Mouse (Mus musculus) liver, embryonic 14.5 days (tissue): ENCODE measurements around the gene Tom1l2. TPM values are rescaled to one million over a fixed set of nuclear protein-coding genes. Genes with fewer than 3 reads are reported as not detected.

Source experiments
- ATAC-seq: fragments of 200-750 bp; cut with Nextera tagmentation; 2 replicates; pipeline ENCODE4 v1.8.0; 2017; ENCODE audit warnings: moderate number of reproducible peaks, mild to moderate bottlenecking, moderate library complexity; ENCODE audit not compliant: insufficient read depth
- DNase-seq, 3 experiments: peaks; one replicate each; pipeline ENCODE4 v3.0.0-alpha.2; 2012 to 2013; ENCODE audit warnings: low read depth in 3 of 3, low spot score in 3 of 3
- H3K27ac ChIP-seq: fragments of 300-500 bp; sonication (generic); 2 replicates; pipeline ENCODE4 v1.5.1; 2014; ENCODE audit warnings: moderate library complexity, mild to moderate bottlenecking, control low read depth, inconsistent platforms
- H3K27me3 ChIP-seq: fragments of 300-500 bp; sonication (generic); 2 replicates; pipeline ENCODE4 v1.6.1; 2014; ENCODE audit warnings: mild to moderate bottlenecking, low read length, moderate library complexity; ENCODE audit not compliant: control insufficient read depth, insufficient read depth
- H3K36me3 ChIP-seq: fragments of 300-500 bp; sonication (generic); replicated peaks from 2 replicates; pipeline ENCODE4 v1.6.1; 2014; ENCODE audit warnings: low read depth; ENCODE audit not compliant: control insufficient read depth, insufficient read depth
- H3K4me1 ChIP-seq, 2 experiments: fragments of 200-500 bp in 1 of 2; fragments of 300-500 bp in 1 of 2; sonication (generic) in 1 of 2; replicated peaks; 2 replicates each; pipeline ENCODE4 v1.6.1; 2012 to 2014; ENCODE audit warnings: antibody characterized with exemption in 1 of 2, inconsistent platforms in 1 of 2, low read length in 1 of 2; ENCODE audit not compliant: control insufficient read depth in 2 of 2, insufficient read depth in 2 of 2
- H3K4me2 ChIP-seq: fragments of 300-500 bp; sonication (generic); 2 replicates; pipeline ENCODE4 v1.6.1; 2014; ENCODE audit warnings: low read depth, mild to moderate bottlenecking, control low read depth, moderate library complexity
- H3K4me3 ChIP-seq, 2 experiments: fragments of 200-500 bp in 1 of 2; fragments of 300-500 bp in 1 of 2; sonication (generic) in 1 of 2; 2 replicates each; pipeline ENCODE4 v1.5.1; 2012 to 2014; ENCODE audit warnings: low read depth in 2 of 2, low read length in 2 of 2, mild to moderate bottlenecking in 2 of 2, control low read depth in 1 of 2, inconsistent platforms in 1 of 2, moderate library complexity in 1 of 2; ENCODE audit not compliant: insufficient read depth in 1 of 2
- H3K9ac ChIP-seq: fragments of 300-500 bp; sonication (generic); replicated peaks from 2 replicates; pipeline ENCODE4 v1.6.1; 2014; ENCODE audit warnings: mild to moderate bottlenecking, control low read depth, moderate library complexity
- H3K9me3 ChIP-seq: fragments of 300-500 bp; sonication (generic); 2 replicates; pipeline ENCODE4 v1.6.1; 2016; ENCODE audit warnings: low read length, mixed read lengths; ENCODE audit not compliant: control insufficient read depth
- CTCF ChIP-seq: IDR thresholded peaks from 2 replicates; pipeline ENCODE4 v1.5.1; 2016; ENCODE audit warnings: antibody characterized with exemption, low read depth, control low read depth
- EP300 ChIP-seq: IDR thresholded peaks from 2 replicates; pipeline ENCODE4 v1.6.1; 2016; ENCODE audit warnings: antibody characterized with exemption, low read depth
- WGBS: fragments of 180-500 bp; shearing (Covaris S2); extraction: QIAGEN DNeasy Blood & Tissue Kit; methylation state at CpG from one replicate; pipeline ENCODE4 v1.1.7; 2014; ENCODE audit not compliant: insufficient replicate concordance; 5-methylcytosine and 5-hydroxymethylcytosine counted together
- polyA plus RNA-seq, 2 experiments: library from polyadenylated mRNA; depleted of rRNA in 1 of 2; stranded (reverse) in 1 of 2; unstranded in 1 of 2; fragments of >200 nt; fragmentation: Nextera tagmentation in 1 of 2; extraction: Ambion mirVana in 1 of 2; gene quantifications; 2 replicates each; pipeline versions ENCODE4 v1.2.1 to v1.2.3; 2012 to 2014

Tom1l2 gene
- polyA plus RNA-seq, 2 experiments = 2.4 to 4.9 TPM

DNA sequence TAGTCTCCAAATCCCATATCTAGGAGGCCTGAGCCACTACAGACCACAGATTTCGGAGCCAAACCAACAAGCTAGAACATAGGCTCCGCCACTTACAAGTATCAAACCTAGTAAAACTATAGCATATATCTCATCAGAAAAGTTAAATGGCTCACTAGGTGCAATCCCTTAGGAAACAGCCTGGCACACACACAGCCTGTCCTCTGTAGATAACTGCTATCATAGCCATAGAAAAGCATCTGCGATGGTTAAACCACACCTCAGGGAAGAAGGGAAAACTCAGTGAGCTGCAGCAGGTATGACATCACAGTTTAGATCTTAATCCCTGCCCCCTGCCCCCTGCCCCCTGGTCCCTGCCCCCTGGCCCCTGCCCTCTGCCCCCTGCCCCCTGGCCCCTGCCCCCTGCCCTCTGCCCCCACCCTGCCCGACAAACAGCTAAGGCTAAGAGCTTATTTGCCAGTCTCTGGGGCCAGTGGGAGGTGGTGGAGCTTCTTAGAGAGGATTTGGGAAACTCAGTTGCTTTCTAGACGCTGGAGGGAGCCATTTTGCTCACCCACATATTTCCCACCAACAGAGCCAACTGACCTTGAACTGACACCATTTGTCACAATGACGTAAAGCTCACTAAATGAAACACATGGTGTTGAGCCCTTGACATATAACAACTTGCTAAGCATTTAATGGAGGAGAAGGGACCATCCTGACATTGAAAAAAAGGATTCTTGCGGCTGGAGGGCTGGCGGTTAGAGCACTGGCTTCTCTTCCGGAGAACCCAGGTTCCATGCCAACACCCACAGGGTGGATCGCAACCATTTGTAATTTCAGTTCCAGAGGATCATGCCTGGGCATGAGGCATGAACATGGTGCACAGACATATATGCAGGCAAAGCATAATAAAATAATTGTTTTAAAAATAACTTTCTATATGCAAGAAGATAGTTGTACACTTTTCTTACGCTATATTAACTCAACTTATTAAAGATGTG lies 72.0 kb downstream of the Tom1l2 start:
- peak; percentile 88 for TF ChIP-seq EP300
- no peak for TF ChIP-seq CTCF
- ATAC-seq (peak; percentile 93), DNase-seq (peak; percentile 64 to 74 (median 66))
- H3K9me3 ChIP-seq = no peaks in the 10 kb centered on the region
- peaks cover 21 to 23% of the 10 kb centered on the region in 2 experiments for H3K4me1 ChIP-seq
- no peak overlapping the region for H3K4me3 ChIP-seq
- H3K27me3 ChIP-seq = no peaks in the 10 kb centered on the region
- WGBS = 61% methylated on average over 11 of the region's 11 CpGs
- peak overlapping the region; percentile 40 for H3K4me2 ChIP-seq
- peak overlapping the region; percentile 71 for H3K27ac ChIP-seq
- H3K36me3 ChIP-seq = no peaks in the 10 kb centered on the region
- H3K9ac ChIP-seq = peak overlapping the region; percentile 41; the same call in 1 of the 2 replicates

DNA sequence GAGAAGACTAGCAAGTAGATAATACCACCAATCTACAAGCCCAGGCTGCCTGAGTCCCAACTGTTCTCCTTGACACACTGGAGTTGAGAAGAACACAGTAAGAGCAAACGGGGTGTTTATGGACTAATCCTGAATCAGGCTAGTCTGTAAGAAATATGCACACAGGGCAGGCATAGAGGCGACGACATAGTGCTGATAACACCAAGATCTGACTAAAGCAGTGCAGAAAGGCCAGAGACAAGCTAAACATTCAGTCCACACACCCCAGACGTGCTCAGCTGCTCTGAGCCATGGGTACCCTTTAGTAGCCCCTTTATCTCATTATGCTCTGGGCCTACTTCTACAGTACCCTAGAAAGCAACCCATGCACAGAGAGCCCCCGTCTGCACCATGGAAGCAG lies 73.2 kb downstream of the Tom1l2 start:
- Histone ChIP-seq H3K9ac (no peak overlapping the region), H3K27me3 (no peaks in the 10 kb centered on the region), H3K4me1 (peaks cover 21 to 23% of the 10 kb centered on the region in 2 experiments), H3K4me2 (no peak overlapping the region), H3K27ac (peak overlapping the region; percentile 71), H3K36me3 (no peaks in the 10 kb centered on the region), H3K4me3 (no peak overlapping the region), H3K9me3 (no peaks in the 10 kb centered on the region)
- WGBS = 36% methylated on average over 5 of the region's 5 CpGs
- TF ChIP-seq CTCF = no peak
- peak; percentile 38 for TF ChIP-seq EP300
- ATAC-seq = peak; percentile 34
- peak in 1 of 3 experiments; percentile 23 for DNase-seq

DNA sequence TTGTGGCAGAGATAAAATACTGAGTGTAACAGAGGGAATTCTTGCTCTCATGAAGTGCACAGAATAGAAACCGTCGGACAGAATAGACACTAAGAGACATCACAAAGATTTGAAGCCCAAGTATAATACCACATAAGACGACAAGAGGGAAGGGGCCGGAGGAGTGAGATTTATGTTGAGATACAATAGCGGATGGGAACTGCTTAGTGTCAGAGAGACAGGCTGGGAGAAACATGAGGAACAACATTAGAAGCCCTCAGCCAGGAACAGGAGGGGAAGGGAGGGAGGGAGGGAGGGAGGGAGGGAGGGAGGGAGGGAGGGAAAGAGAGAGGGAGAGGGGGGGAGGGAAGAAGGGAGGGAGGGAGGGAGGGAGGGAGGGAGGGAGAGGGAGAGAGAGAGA lies 74.9 kb downstream of the Tom1l2 start:
- Histone ChIP-seq H3K4me3 (no peak overlapping the region), H3K27me3 (no peaks in the 10 kb centered on the region), H3K9me3 (no peaks in the 10 kb centered on the region), H3K27ac (no peak overlapping the region), H3K4me1 (peaks cover 21 to 23% of the 10 kb centered on the region in 2 experiments), H3K4me2 (no peak overlapping the region), H3K9ac (no peak overlapping the region), H3K36me3 (no peaks in the 10 kb centered on the region)
- no peak for ATAC-seq
- WGBS = 65% methylated on average over 5 of the region's 5 CpGs
- no peak for DNase-seq
- TF ChIP-seq EP300 (no peak), CTCF (no peak)

DNA sequence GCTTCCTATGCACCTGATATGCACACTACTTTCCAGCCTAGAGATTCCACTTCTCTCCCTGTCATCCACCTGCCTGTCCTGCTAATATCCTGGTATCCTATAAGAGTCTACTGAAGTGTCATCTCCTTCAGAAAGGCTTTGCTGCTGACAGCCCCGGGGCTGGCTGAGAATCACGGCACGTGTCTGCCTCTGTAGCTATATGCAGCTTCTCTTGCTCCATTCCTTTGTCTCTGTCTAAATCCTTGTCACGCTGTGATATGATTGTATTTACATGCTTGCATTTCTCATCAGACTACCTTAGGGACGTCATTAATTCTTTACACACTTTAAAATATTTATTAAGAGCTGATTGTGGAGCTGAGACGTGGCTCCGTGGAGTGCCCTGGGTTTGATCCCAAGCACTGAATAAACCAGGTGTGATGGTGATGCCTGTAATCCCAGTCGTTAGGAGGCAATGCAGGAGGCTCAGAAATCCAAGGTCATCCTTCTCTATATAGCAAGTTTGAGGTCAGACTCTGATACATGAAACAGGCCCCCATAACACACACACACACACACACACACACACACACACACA lies 75.5 kb downstream of the Tom1l2 start:
- Histone ChIP-seq H3K4me3 (no peak overlapping the region), H3K27ac (no peak overlapping the region), H3K36me3 (no peaks in the 10 kb centered on the region), H3K4me2 (no peak overlapping the region), H3K4me1 (peaks cover 21 to 23% of the 10 kb centered on the region in 2 experiments), H3K27me3 (no peaks in the 10 kb centered on the region), H3K9me3 (no peaks in the 10 kb centered on the region), H3K9ac (no peak overlapping the region)
- 78% methylated on average over 8 of the region's 8 CpGs for WGBS
- ATAC-seq (no peak), DNase-seq (no peak)
- TF ChIP-seq EP300 (no peak), CTCF (no peak)

DNA sequence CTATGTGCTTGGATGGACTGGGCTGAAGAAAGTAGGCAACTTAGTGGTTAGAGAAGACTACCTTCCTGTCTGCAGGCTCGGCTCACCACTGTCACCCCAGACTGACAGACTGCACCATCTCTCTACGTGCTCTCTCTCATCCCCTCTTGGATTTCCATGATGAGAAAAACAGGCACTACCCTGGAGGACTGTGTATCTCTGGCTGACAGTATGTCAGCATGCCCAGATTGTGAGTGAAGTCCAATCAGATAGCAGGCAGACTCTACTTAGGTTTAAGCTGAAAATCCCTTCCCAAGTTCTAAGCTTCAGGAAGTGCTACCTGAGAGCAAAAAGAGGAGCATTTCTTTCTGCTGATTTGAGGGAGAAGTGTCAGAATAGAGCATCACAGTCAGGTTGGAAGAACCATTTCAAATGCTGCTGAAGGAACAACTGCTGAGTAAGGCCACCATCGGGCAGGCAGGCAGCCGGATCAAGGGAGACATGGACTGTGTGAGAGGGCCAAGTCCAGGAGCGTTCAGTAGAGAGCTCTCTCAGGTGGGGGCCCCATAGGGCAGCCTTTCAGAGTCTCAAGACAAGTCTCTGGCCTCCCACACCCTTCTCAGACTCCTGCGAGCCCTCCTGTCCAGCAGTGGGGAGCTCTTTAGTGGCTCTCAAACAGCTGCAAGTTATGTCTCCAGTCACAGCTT lies 76.2 kb downstream of the Tom1l2 start:
- DNase-seq (no peak), ATAC-seq (no peak)
- 75% methylated on average over 6 of the region's 6 CpGs for WGBS
- Histone ChIP-seq H3K4me3 (no peak overlapping the region), H3K27me3 (no peaks in the 10 kb centered on the region), H3K9ac (no peak overlapping the region), H3K36me3 (no peaks in the 10 kb centered on the region), H3K9me3 (no peaks in the 10 kb centered on the region), H3K4me1 (peaks cover 21 to 23% of the 10 kb centered on the region in 2 experiments), H3K27ac (no peak overlapping the region), H3K4me2 (no peak overlapping the region)
- TF ChIP-seq EP300 = no peak
- no peak for TF ChIP-seq CTCF
